Mouse (Mus musculus) testis, adult 2 months (tissue): ENCODE results near the gene 1700016K19Rik. TPM values are rescaled to one million over a fixed set of nuclear protein-coding genes. Genes with fewer than 3 reads are reported as not detected.
A peak's percentile ranks its signal among the peaks of the same experiment; 100 is the strongest.

Experiments used
- H3K27ac ChIP-seq: fragments of 200-500 bp; 2 replicates; pipeline ENCODE4 v1.5.1; 2012; ENCODE audit warnings: low read depth, low read length; ENCODE audit not compliant: control insufficient read depth, insufficient read depth
- H3K27me3 ChIP-seq: fragments of 200-500 bp; 2 replicates; pipeline ENCODE4 v1.6.1; 2012; ENCODE audit warnings: mild to moderate bottlenecking, low read length, moderate library complexity; ENCODE audit not compliant: control insufficient read depth, insufficient read depth
- H3K36me3 ChIP-seq: fragments of 200-500 bp; 2 replicates; pipeline ENCODE4 v1.6.1; 2012; ENCODE audit warnings: mild to moderate bottlenecking, low read length; ENCODE audit not compliant: control insufficient read depth, insufficient read depth
- H3K4me1 ChIP-seq: fragments of 200-500 bp; 2 replicates; pipeline ENCODE4 v1.6.1; 2012; ENCODE audit warnings: low read length; ENCODE audit not compliant: control insufficient read depth, insufficient read depth
- H3K4me3 ChIP-seq: fragments of 200-500 bp; 2 replicates; pipeline ENCODE4 v1.5.1; 2012; ENCODE audit warnings: low read depth, mild to moderate bottlenecking, low read length, moderate library complexity, mixed read lengths; ENCODE audit not compliant: control insufficient read depth
- CTCF ChIP-seq: fragments of 200-500 bp; IDR thresholded peaks from 2 replicates; pipeline ENCODE4 v1.5.1; 2012; ENCODE audit warnings: low read depth, mild to moderate bottlenecking, inconsistent platforms, low read length, moderate library complexity; ENCODE audit not compliant: control insufficient read depth, insufficient read depth, insufficient replicate concordance
- POLR2A ChIP-seq: fragments of 200-500 bp; IDR thresholded peaks from 2 replicates; pipeline ENCODE4 v1.6.1; 2012; ENCODE audit warnings: low read depth, mild to moderate bottlenecking, inconsistent platforms, low read length, moderate library complexity; ENCODE audit not compliant: control insufficient read depth
- polyA plus RNA-seq: library from polyadenylated mRNA; depleted of rRNA; stranded (reverse); fragments of >200 nt; gene quantifications from 2 replicates; pipeline ENCODE4 v1.2.3, GENCODE M21; 2012

1700016K19Rik gene
- polyA plus RNA-seq, 1 experiment: 287 TPM

DNA sequence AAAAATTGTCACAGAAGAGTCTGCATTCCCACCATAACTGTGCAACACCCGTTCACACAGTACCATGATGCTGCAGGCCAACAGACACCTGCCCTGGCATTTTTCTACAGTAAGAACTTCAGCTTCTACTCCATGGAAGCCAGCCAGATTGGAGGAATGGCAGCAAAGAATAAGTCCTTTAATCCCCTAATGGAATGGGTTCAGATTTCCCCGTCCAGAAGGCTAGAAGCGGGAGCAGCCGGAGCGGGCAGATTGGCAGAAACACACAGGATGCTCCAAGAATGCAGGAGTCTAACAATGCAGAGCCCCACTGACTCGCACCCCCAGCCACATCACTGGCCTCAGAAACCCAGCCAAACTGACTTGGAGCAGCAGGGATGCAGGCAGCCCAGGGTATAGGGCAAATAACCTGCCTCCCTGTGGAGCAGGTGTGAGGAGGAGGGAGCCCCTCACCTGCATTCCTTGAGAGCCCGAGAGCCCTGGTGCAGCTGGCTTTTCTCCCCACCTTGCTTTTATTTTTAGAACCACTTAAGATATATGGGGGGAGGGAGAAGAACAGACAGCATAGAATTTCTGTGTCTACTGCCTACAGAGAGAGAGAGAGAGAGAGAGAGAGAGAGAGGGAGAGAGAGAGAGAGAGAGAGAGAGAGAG is 26.7 kb upstream of the 1700016K19Rik start:
- H3K27ac ChIP-seq: no peak overlapping the region
- no peak overlapping the region for H3K4me3 ChIP-seq
- H3K4me1 ChIP-seq: peaks cover 2% of the 10 kb centered on the region
- TF ChIP-seq CTCF (no peak), POLR2A (no peak)
- no peaks in the 10 kb centered on the region for H3K36me3 ChIP-seq
- H3K27me3 ChIP-seq: no peaks in the 10 kb centered on the region

DNA sequence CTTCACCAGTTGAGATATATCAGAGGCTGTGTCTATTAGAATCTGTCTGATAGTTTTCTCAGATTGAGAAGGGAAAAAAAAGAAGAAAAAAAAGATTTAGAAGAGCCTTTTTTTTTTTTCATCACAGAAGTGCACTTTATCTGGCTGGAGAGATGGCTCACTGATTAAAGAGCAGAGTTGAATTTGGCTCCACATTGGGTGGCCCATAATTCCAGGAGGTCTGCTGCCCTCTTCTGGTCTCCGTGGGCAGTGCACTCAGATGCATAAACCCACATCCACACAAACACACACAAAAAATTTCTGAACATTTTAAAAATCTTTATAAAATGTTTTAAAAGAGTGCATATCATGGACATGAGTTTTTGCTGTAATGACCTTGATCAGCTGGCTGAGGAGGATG is 25.7 kb upstream of the 1700016K19Rik start:
- Histone ChIP-seq H3K4me1 (no peaks in the 10 kb centered on the region; the same call in 1 of the 2 replicates), H3K27ac (no peak overlapping the region), H3K36me3 (no peaks in the 10 kb centered on the region), H3K4me3 (no peak overlapping the region), H3K27me3 (no peaks in the 10 kb centered on the region)
- TF ChIP-seq POLR2A (no peak), CTCF (peak; percentile 72; the same call in 1 of the 2 replicates)

DNA sequence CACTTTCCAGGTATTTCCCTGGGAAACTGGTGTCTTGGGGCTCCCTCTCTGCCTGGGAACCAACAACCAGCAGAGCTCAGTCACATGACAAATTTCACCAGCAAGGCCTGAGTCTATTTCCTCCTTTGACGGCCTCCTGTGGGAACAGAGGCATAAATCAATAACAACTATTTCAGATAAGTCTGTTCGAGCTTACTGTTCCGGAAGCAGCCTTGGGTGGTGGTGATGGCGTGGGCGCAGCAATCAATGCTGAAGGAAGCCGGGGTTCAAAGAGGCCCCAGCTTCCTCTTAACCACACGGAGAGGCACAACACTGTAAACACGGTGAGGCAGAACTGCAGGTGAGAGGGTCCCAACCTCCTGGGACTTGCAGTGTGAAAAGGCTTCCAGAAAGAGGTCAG is 23.0 kb upstream of the 1700016K19Rik start:
- H3K4me3 ChIP-seq: no peak overlapping the region
- H3K4me1 ChIP-seq: no peaks in the 10 kb centered on the region
- no peaks in the 10 kb centered on the region for H3K36me3 ChIP-seq
- TF ChIP-seq POLR2A: no peak
- no peak for TF ChIP-seq CTCF
- no peaks in the 10 kb centered on the region for H3K27me3 ChIP-seq
- no peak overlapping the region for H3K27ac ChIP-seq

DNA sequence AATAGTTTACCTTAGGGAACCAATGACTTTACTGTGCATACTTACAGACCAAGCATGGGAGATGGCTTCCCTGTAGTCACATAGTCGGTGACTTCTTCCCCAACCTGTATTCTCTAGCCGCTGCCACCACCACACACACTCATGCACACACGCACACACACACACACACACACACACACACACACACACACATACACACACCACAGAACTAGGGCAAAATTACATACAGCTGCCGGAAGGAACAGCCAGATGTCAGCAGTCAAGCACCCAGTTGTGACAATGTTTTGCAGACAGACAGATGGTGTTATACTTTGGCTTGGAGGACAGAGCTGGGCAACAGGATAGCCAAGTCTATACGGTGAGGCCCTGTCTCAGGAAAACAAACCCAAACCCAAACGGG is 21.7 kb upstream of the 1700016K19Rik start:
- no peak overlapping the region for H3K27ac ChIP-seq
- H3K36me3 ChIP-seq: no peaks in the 10 kb centered on the region
- TF ChIP-seq POLR2A (no peak), CTCF (no peak)

DNA sequence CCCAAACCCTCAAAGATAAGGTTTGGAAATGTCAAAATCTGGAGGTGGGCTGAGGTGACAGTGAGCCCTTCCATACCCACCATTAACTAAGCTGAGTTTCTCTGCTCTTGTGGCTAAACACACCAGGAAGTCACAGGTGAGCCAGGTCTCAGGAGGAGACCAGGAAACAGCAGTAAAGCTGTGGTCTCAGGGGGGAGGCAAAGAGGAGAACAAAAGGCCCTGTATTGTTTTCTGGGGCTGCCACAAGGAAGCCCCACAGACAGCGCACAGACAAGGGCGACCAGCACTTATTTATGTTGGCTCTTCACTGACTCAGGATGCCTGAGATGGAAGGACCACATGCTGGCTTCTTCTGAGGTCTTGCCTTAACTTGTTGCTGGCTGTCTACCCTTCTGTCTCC is 19.3 kb upstream of the 1700016K19Rik start:
- H3K4me3 ChIP-seq: no peak overlapping the region
- H3K36me3 ChIP-seq: no peaks in the 10 kb centered on the region
- no peaks in the 10 kb centered on the region for H3K4me1 ChIP-seq
- H3K27me3 ChIP-seq: no peaks in the 10 kb centered on the region
- H3K27ac ChIP-seq: no peak overlapping the region
- TF ChIP-seq CTCF (no peak), POLR2A (no peak)

More for the DNA sequence above, 21.7 kb upstream of the 1700016K19Rik start:
- no peaks in the 10 kb centered on the region for H3K27me3 ChIP-seq
- no peaks in the 10 kb centered on the region for H3K4me1 ChIP-seq
- no peak overlapping the region for H3K4me3 ChIP-seq

DNA sequence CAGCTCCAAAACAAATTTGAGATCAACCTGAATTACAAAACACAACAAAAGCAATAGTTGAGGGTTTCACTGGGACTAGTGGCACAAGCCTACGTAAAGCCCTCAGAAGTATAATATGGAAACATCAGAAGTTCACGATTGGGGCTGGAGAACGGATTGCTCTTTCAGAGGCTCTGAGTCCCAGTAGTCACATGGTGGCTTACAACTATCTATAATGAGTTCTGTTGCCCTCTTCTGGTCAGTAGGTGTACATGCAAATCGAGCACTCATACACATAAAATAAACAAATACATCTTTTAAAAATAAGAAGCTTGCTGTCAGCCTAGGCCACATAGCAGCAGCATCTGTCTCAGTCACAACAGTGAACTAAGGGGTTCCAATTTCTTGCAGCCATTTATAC is 16.5 kb upstream of the 1700016K19Rik start:
- no peak for TF ChIP-seq CTCF
- TF ChIP-seq POLR2A: no peak
- H3K4me1 ChIP-seq: no peaks in the 10 kb centered on the region
- H3K36me3 ChIP-seq: no peaks in the 10 kb centered on the region
- H3K27me3 ChIP-seq: no peaks in the 10 kb centered on the region
- H3K27ac ChIP-seq: no peak overlapping the region
- no peak overlapping the region for H3K4me3 ChIP-seq

DNA sequence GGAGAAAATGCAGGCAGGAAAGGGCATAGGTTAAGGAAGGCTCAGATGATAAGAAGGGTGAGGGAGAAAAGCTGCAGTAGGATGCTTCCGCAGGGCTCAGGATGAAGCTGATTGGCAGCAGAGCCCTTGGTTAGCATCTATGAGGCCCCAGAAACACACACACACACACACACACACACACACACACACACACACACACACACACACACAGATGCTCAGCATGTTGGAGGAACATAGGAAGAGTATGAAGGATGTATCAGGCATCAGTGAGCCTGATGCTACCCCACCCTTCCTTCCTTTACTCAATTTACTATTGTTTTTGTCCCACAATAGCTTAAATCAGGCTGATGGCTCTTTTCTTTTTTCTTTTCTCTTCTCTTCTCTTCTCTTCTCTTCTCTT is 15.1 kb upstream of the 1700016K19Rik start:
- Histone ChIP-seq H3K27ac (no peak overlapping the region), H3K36me3 (no peaks in the 10 kb centered on the region), H3K4me3 (no peak overlapping the region), H3K4me1 (no peaks in the 10 kb centered on the region), H3K27me3 (no peaks in the 10 kb centered on the region)
- TF ChIP-seq POLR2A: no peak
- no peak for TF ChIP-seq CTCF

DNA sequence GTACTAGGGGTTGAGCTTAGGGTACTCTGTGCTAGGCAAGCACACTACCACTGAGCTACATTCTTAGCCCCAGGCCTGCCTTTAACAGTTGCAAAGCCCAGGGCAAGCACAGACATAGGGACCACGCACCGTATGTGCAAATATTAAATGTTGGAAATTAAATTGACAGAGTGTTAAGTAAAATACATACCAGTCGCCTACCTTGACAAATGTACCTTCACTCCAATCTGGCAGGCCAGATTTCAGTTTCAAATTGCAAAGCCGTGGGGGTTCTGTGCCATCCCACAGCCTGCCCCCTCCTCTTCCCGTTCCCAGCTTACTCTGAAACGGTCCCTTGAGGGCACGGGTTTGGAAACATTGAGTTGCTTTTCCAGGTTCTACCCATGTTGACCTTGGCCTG is 13.8 kb upstream of the 1700016K19Rik start:
- TF ChIP-seq CTCF (no peak), POLR2A (no peak)
- Histone ChIP-seq H3K27me3 (no peaks in the 10 kb centered on the region), H3K27ac (no peak overlapping the region), H3K36me3 (no peaks in the 10 kb centered on the region), H3K4me1 (peaks cover 2% of the 10 kb centered on the region; the same call in 1 of the 2 replicates), H3K4me3 (no peak overlapping the region)
